Mouse (Mus musculus) hindbrain, embryonic 12.5 days (tissue): Measurements from ENCODE around the gene Specc1. TPM values are rescaled to one million over a fixed set of nuclear protein-coding genes. Genes with fewer than 3 reads are reported as not detected.

Experiments used
- ATAC-seq: fragments of 200-750 bp; cut with Nextera tagmentation; 2 replicates; pipeline ENCODE4 v1.8.0; 2017; ENCODE audit warnings: moderate TSS enrichment; ENCODE audit not compliant: low FRiP score
- H3K27ac ChIP-seq: fragments of 300-500 bp; sonication (generic); 2 replicates; pipeline ENCODE4 v1.5.1; 2016; ENCODE audit warnings: mild to moderate bottlenecking
- H3K27me3 ChIP-seq: fragments of 300-500 bp; sonication (generic); 2 replicates; pipeline ENCODE4 v1.6.1; 2016; ENCODE audit warnings: mild to moderate bottlenecking
- H3K36me3 ChIP-seq: fragments of 300-500 bp; sonication (generic); 2 replicates; pipeline ENCODE4 v1.6.1; 2016; ENCODE audit warnings: mild to moderate bottlenecking
- H3K4me1 ChIP-seq: fragments of 300-500 bp; sonication (generic); 2 replicates; pipeline ENCODE4 v1.6.1; 2016
- H3K4me2 ChIP-seq: fragments of 300-500 bp; sonication (generic); replicated peaks from 2 replicates; pipeline ENCODE4 v1.6.1; 2016; ENCODE audit warnings: mild to moderate bottlenecking
- H3K4me3 ChIP-seq: fragments of 300-500 bp; sonication (generic); 2 replicates; pipeline ENCODE4 v1.5.1; 2016; ENCODE audit warnings: mild to moderate bottlenecking
- H3K9ac ChIP-seq: fragments of 300-500 bp; sonication (generic); 2 replicates; pipeline ENCODE4 v1.6.1; 2016; ENCODE audit warnings: mild to moderate bottlenecking, moderate library complexity
- H3K9me3 ChIP-seq: fragments of 300-500 bp; sonication (generic); replicated peaks from 2 replicates; pipeline ENCODE4 v1.6.1; 2016; ENCODE audit warnings: mild to moderate bottlenecking
- WGBS: fragments of 180-500 bp; shearing (Covaris S2); methylation state at CpG from one replicate; pipeline ENCODE4 v1.1.7; 2016; 5-methylcytosine and 5-hydroxymethylcytosine counted together
- polyA plus RNA-seq: library from polyadenylated mRNA; unstranded; fragments of >200 nt; fragmentation: Nextera tagmentation; extraction: Ambion mirVana; gene quantifications from 2 replicates; pipeline ENCODE4 v1.2.1, GENCODE M21; 2016

Specc1 gene
- polyA plus RNA-seq, 1 experiment from 2014 or later = 15.7 TPM

GRCm38 (mm10) chr11:62131601-62132000 lies 175.0 kb downstream of the Specc1 start:
- Histone ChIP-seq H3K27me3 (no peaks in the 10 kb centered on the region; the same call in 1 of the 2 replicates), H3K4me1 (0 out of 2 replicates have a peak, but pooled peaks cover 9% of the 10 kb centered on the region), H3K27ac (no peak overlapping the region), H3K4me3 (no peak overlapping the region), H3K9me3 (no peaks in the 10 kb centered on the region), H3K9ac (no peak overlapping the region), H3K4me2 (no peak overlapping the region), H3K36me3 (peaks cover 17% of the 10 kb centered on the region; the same call in 1 of the 2 replicates)
- WGBS = 85% methylated on average over 4 of the region's 4 CpGs
- no peak for ATAC-seq

- ATAC-seq = no peak
- no peak overlapping the region for H3K4me3 ChIP-seq
- no peaks in the 10 kb centered on the region; the same call in 1 of the 2 replicates for H3K27me3 ChIP-seq
- no peak overlapping the region for H3K4me2 ChIP-seq
- peaks cover 12% of the 10 kb centered on the region; the same call in 1 of the 2 replicates for H3K36me3 ChIP-seq
- no peak overlapping the region for H3K27ac ChIP-seq
- no peaks in the 10 kb centered on the region for H3K9me3 ChIP-seq
- H3K4me1 ChIP-seq = 0 out of 2 replicates have a peak, but pooled peaks cover 9% of the 10 kb centered on the region
- no peak overlapping the region for H3K9ac ChIP-seq
- 91% methylated on average over 2 of the region's 2 CpGs for WGBS
Observed at GRCm38 (mm10) chr11:62134191-62134590, 177.6 kb downstream of the Specc1 start.

- no peaks in the 10 kb centered on the region for H3K27me3 ChIP-seq
- no peak overlapping the region for H3K4me2 ChIP-seq
- WGBS = 88% methylated on average over 7 of the region's 7 CpGs
- no peaks in the 10 kb centered on the region for H3K9me3 ChIP-seq
- peaks cover 25% of the 10 kb centered on the region for H3K36me3 ChIP-seq
- no peaks in the 10 kb centered on the region for H3K4me1 ChIP-seq
- no peak for ATAC-seq
- no peak overlapping the region for H3K4me3 ChIP-seq
- no peak overlapping the region for H3K9ac ChIP-seq
- no peak overlapping the region for H3K27ac ChIP-seq
Observed at GRCm38 (mm10) chr11:62145216-62146110, 188.9 kb downstream of the Specc1 start.

GRCm38 (mm10) chr11:62146661-62147060 lies 190.1 kb downstream of the Specc1 start:
- no peak for ATAC-seq
- H3K27ac ChIP-seq = no peak overlapping the region
- H3K27me3 ChIP-seq = no peaks in the 10 kb centered on the region
- no peak overlapping the region for H3K4me3 ChIP-seq
- no peaks in the 10 kb centered on the region for H3K4me1 ChIP-seq
- no peak overlapping the region for H3K9ac ChIP-seq
- no peak overlapping the region for H3K4me2 ChIP-seq
- peaks cover 27% of the 10 kb centered on the region for H3K36me3 ChIP-seq
- 96% methylated on average over 1 of the region's 1 CpGs for WGBS
- H3K9me3 ChIP-seq = no peaks in the 10 kb centered on the region

GRCm38 (mm10) chr11:62148026-62148425 lies 191.5 kb downstream of the Specc1 start:
- no peak overlapping the region for H3K27ac ChIP-seq
- ATAC-seq = no peak
- peaks cover 36% of the 10 kb centered on the region for H3K36me3 ChIP-seq
- no peaks in the 10 kb centered on the region for H3K4me1 ChIP-seq
- H3K4me3 ChIP-seq = no peak overlapping the region
- no peaks in the 10 kb centered on the region for H3K9me3 ChIP-seq
- no peak overlapping the region for H3K4me2 ChIP-seq
- 95% methylated on average over 3 of the region's 3 CpGs for WGBS
- H3K9ac ChIP-seq = no peak overlapping the region
- H3K27me3 ChIP-seq = no peaks in the 10 kb centered on the region

- no peak for ATAC-seq
- Histone ChIP-seq H3K4me2 (no peak overlapping the region), H3K4me1 (no peaks in the 10 kb centered on the region), H3K4me3 (no peak overlapping the region), H3K27me3 (no peaks in the 10 kb centered on the region), H3K36me3 (peaks cover 36% of the 10 kb centered on the region), H3K9ac (no peak overlapping the region), H3K9me3 (no peaks in the 10 kb centered on the region), H3K27ac (no peak overlapping the region)
- WGBS = 92% methylated on average over 6 of the region's 6 CpGs
Observed at GRCm38 (mm10) chr11:62148449-62148848, 191.9 kb downstream of the Specc1 start.

- H3K4me2 ChIP-seq = no peak overlapping the region
- no peak overlapping the region for H3K4me3 ChIP-seq
- H3K9ac ChIP-seq = no peak overlapping the region
- H3K27me3 ChIP-seq = no peaks in the 10 kb centered on the region
- peaks cover 29% of the 10 kb centered on the region for H3K36me3 ChIP-seq
- no peaks in the 10 kb centered on the region for H3K9me3 ChIP-seq
- no peak overlapping the region for H3K27ac ChIP-seq
- no peaks in the 10 kb centered on the region for H3K4me1 ChIP-seq
- ATAC-seq = no peak
- 92% methylated on average over 4 of the region's 4 CpGs for WGBS
Observed at GRCm38 (mm10) chr11:62153057-62153456, 196.5 kb downstream of the Specc1 start.

- Histone ChIP-seq H3K4me2 (no peak overlapping the region), H3K9me3 (no peaks in the 10 kb centered on the region), H3K4me1 (no peaks in the 10 kb centered on the region), H3K27ac (no peak overlapping the region), H3K9ac (no peak overlapping the region), H3K27me3 (no peaks in the 10 kb centered on the region), H3K4me3 (no peak overlapping the region), H3K36me3 (peaks cover 14% of the 10 kb centered on the region)
- 95% methylated on average over 7 of the region's 7 CpGs for WGBS
- ATAC-seq = no peak
Observed at GRCm38 (mm10) chr11:62159803-62160202, 203.2 kb downstream of the Specc1 start.

GRCm38 (mm10) chr11:62161450-62161849 lies 204.9 kb downstream of the Specc1 start:
- no peak for ATAC-seq
- no peak overlapping the region for H3K9ac ChIP-seq
- no peak overlapping the region for H3K4me3 ChIP-seq
- WGBS = 88% methylated on average over 2 of the region's 2 CpGs
- H3K4me2 ChIP-seq = no peak overlapping the region
- no peak overlapping the region for H3K27ac ChIP-seq
- H3K9me3 ChIP-seq = no peaks in the 10 kb centered on the region
- no peaks in the 10 kb centered on the region for H3K27me3 ChIP-seq
- H3K4me1 ChIP-seq = no peaks in the 10 kb centered on the region
- peaks cover 13% of the 10 kb centered on the region for H3K36me3 ChIP-seq

GRCm38 (mm10) chr11:62164357-62164756 lies 207.8 kb downstream of the Specc1 start:
- 0 out of 2 replicates have a peak, but pooled peaks cover 4% of the 10 kb centered on the region for H3K36me3 ChIP-seq
- ATAC-seq = no peak
- H3K27ac ChIP-seq = no peak overlapping the region
- no peak overlapping the region for H3K4me2 ChIP-seq
- H3K27me3 ChIP-seq = no peaks in the 10 kb centered on the region
- WGBS = 89% methylated on average over 3 of the region's 3 CpGs
- H3K9me3 ChIP-seq = no peaks in the 10 kb centered on the region
- no peaks in the 10 kb centered on the region for H3K4me1 ChIP-seq
- no peak overlapping the region for H3K9ac ChIP-seq
- no peak overlapping the region for H3K4me3 ChIP-seq

- Histone ChIP-seq H3K9me3 (no peaks in the 10 kb centered on the region), H3K36me3 (peaks cover 23% of the 10 kb centered on the region), H3K27ac (no peak overlapping the region), H3K9ac (no peak overlapping the region), H3K27me3 (no peaks in the 10 kb centered on the region), H3K4me1 (no peaks in the 10 kb centered on the region), H3K4me2 (no peak overlapping the region), H3K4me3 (no peak overlapping the region)
- no peak for ATAC-seq
- 79% methylated on average over 3 of the region's 3 CpGs for WGBS
Observed at GRCm38 (mm10) chr11:62166503-62166902, 209.9 kb downstream of the Specc1 start.

- 83% methylated on average over 3 of the region's 3 CpGs for WGBS
- Histone ChIP-seq H3K9ac (no peak overlapping the region), H3K27me3 (no peaks in the 10 kb centered on the region), H3K4me2 (no peak overlapping the region), H3K9me3 (no peaks in the 10 kb centered on the region), H3K36me3 (peaks cover 21% of the 10 kb centered on the region), H3K4me3 (no peak overlapping the region), H3K4me1 (no peaks in the 10 kb centered on the region), H3K27ac (no peak overlapping the region)
- no peak for ATAC-seq
Observed at GRCm38 (mm10) chr11:62168146-62168545, 211.6 kb downstream of the Specc1 start.
